Mouse (Mus musculus): ENCODE measurements at regions not wholly inside any gene's neighbourhood (a gene's known extent, or its start where the extent isn't known, plus 50 kb on each side); places are given as distances from the start of the nearest gene placed in this dataset.
"Not testable (repeated sequence)": the region's sequence is repeated elsewhere in the genome, so short reads cannot be mapped to it uniquely, and the experiment has no call there.

DNA sequence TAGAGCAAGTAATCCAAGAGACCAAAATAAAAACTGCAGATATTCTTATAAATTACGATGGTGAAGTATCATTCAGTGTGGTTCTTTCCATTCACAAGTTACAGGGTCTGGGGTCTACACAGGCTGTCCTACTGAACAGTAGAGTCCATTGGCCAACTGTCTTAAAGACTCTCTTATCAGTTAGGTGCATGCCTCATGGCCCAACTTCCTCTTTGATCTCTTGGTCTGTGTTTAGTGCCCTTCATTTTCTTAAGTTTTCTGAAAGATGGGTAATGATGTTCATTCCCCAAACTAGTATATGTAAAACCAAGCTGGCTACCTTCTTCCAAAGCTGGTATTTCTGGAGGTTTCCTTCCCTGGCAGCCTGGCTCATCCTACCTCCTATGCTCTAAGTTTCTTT lies 268.7 kb upstream of the Ift57 start:
- no peak for DNase-seq

- DNase-seq: no peak
Observed at GRCm38 (mm10) chr16:49431902-49432301, 267.1 kb upstream of the Ift57 start.

DNA sequence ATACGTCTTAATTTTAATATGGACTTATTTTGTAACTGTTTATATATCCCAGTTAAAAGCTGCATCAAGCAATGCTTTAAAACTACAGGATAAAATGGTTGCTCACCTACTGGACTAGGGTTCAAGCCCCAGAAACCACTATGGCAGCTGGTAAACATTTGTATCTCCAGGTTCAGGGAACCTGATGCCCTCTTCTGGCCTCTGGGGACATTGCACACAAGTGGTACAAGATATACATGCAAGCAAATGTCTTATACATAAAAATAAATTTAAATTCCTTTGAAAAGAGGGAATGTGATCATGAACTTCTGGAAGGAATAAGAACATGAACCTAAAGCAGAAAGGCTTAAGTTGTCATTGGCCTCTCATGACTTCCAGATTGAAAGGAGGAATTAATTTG lies 257.8 kb upstream of the Ift57 start:
- DNase-seq: peak; percentile 38

- not testable (repeated sequence) for DNase-seq
Observed at GRCm38 (mm10) chr16:49447356-49447755, 251.7 kb upstream of the Ift57 start.

DNA sequence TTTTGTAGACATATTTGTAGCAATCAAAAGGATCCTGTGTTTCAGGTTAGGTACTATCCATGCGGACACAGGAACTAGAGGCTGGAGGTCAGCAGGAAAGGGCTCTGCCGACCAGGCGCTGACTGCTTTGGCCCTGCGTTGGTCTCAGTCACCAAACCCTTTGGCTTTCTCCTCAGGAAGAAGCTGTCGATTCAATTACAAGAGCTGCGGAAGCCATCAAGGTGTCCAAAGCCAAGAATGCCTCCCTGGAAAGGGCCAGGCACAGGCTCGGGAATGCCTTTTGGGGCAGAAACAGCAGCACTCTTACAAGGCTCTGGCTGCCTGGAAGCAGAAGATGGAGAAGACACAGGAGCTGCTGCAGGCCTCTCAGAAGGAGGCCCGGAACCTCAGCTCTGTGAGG lies 205.2 kb upstream of the Ift57 start:
- no peak for DNase-seq

- no peak for DNase-seq
Observed at GRCm38 (mm10) chr16:49497521-49498010, 201.5 kb upstream of the Ift57 start.

DNA sequence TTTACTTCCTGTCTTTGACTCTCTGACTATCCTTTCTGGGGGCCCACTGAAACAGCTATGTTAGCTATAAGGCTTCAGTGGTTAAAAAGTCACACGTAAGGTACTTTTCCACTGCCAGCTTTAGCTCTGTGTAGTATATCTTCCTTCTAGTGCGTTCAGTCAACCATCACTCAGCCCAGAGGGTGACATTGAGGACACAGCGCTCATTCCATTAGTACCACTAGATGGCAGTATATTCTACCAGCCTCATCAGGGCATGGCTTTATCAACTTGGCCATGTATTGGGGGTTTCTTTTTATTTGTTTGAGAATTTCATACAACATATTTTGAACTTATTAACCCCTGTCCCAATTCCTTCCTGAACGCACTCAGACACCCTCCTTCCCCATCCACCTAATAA lies 198.2 kb upstream of the Ift57 start:
- peak; percentile 74 for DNase-seq

DNA sequence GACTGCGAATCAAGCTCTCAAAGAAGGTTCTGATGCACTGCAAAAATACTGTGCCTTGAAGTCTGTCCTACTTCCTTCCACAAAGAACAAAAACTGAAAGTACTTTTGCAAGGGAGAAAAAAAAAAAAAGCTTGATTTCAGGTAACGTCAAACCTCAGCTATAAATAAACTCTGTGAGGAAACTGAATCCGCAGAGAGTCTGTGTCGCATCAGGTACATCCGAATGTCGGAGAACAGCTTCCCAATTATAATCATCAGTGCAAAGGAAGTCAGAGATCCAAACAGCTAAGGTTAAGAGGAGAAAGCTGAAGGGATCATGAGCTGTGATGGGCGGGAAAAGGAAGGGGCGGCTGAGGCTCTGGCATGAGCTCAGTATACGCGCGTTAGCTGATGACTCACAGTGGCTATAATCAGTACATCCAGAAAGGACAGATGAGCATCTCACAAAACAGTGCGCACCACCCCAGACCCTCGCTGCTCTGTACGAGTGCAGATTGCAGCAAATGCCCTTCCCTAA lies 195.1 kb upstream of the Ift57 start:
- DNase-seq: peak; percentile 11

DNA sequence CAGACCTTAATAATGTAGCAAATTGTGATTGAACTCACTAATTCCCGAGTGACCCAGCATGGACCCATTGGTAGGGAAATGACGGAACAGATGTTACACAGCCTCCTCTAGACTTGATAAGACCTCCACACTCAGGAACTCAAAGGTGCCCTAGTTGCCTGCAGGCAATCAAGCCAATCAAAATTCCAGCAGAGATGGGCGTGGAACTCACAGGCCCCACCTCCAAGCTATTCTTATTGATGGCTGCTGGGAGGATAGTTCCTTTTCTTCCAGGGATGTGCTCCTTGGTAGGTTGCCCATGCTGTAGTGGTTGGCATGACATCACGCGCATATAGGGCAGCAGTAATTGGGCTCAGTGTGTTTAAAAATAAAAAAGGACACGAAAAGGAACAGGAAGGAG lies 194.4 kb upstream of the Ift57 start:
- DNase-seq: no peak

- DNase-seq: no peak
Observed at GRCm38 (mm10) chr16:49505271-49505670, 193.8 kb upstream of the Ift57 start.

GRCm38 (mm10) chr16:49518844-49519243 lies 180.2 kb upstream of the Ift57 start:
- DNase-seq: no peak

GRCm38 (mm10) chr16:49520411-49520810 lies 178.6 kb upstream of the Ift57 start:
- DNase-seq: no peak

- DNase-seq: no peak
Observed at GRCm38 (mm10) chr16:49521685-49522084, 177.3 kb upstream of the Ift57 start.

DNA sequence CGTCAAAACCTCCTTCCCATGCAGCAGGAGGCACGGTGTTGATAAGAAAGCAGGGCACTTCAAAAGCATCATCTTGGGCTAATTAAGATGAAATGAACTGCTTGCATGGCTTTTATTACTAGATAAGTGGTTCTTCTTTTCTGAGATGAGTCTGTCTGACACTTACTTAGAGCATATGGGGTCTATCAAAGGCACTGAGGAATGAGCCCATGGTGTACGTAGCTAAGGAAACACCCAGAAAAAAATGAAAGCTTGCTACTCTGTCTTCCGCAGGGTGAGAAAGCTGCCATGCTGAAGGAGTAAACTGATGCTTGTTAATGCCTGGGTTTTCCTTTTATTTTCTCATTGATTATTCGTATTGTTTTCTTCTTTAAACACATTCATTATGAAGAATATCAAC lies 176.5 kb upstream of the Ift57 start:
- DNase-seq: no peak

DNA sequence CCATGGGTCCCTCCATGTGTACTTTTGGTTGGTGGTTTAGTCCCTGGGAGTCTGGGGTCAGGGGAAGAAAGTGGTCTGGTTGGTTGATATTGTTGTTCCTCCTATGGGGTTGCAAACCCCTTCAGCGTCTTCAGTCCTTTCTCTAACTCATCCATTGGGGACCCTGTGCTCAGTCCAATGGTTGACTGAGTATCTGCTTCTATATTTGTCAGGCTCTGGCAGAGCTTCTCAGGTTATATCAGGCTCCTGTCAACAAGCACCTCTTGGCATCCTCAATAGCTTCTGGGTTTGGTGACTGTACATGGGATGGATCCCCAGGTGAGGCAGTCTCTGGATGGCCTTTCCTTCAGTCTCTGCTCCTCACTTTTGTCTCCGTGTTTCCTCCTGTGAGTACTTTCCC lies 170.4 kb upstream of the Ift57 start:
- DNase-seq: not testable (repeated sequence)

DNA sequence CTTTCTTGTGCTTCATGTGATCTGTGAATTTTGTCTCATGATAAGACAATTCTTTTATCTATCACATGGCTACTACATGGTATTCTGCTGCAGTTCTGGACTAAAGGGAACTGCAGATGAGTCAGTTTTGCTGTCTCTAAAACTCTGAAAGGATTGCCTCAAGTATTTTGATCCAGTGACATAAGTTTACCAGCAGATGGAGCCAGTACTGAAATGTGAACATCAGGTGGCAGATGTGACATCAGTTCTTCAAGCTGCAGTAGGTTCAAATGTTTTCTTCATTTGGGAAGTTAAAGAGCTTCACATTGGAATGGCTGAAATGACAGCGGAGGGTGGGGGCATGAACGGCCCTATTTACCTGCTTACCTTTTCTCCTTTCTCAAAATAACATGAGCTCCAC lies 170.0 kb upstream of the Ift57 start:
- DNase-seq: peak; percentile 46

DNA sequence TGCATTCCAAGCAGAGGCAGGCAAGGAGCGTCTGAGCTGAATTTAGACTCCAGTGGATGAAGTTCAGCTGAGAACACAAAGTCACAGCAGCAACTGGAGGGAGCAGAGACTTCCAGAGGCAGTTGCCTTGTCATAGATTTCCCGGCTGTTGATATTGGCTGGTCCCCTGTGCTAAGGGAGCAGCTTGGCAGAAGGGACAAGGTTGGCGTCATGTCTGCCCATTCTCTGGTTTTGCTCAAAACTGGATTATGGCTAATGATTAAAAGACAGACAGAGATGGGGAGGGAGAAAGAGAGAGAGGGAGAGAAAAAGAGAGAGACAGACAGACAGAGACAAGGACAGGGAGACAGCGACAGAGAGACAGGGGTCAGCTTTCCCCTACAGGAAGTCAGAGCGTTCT lies 169.0 kb upstream of the Ift57 start:
- no peak for DNase-seq

- DNase-seq: no peak
Observed at GRCm38 (mm10) chr16:49532071-49532686, 166.9 kb upstream of the Ift57 start.

DNA sequence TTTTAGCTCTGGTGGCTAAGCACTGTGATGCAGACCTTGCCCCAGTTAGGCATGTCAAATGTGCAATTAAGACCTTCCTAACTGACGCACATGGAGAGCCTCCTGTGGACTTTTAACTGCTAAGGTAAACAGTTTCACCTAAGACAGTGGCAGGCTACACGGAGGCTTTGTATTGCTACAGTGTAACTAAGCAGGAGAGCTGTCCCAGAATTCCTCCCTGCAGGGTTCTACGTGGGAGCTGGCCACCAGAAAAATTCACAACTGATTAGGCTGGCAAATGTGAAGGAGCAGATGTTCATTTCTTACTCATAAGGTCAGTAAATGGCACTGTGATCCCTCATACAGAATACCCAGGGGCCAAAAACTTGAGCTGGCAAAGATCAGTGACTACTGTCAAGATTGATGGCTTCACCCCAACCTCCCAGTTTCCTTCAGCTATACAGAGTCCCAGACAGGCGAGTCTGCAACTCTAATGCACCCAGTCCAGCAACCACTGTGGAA lies 165.5 kb upstream of the Ift57 start:
- DNase-seq: peak; percentile 32

GRCm38 (mm10) chr16:49550231-49550630 lies 148.8 kb upstream of the Ift57 start:
- DNase-seq: no peak

DNA sequence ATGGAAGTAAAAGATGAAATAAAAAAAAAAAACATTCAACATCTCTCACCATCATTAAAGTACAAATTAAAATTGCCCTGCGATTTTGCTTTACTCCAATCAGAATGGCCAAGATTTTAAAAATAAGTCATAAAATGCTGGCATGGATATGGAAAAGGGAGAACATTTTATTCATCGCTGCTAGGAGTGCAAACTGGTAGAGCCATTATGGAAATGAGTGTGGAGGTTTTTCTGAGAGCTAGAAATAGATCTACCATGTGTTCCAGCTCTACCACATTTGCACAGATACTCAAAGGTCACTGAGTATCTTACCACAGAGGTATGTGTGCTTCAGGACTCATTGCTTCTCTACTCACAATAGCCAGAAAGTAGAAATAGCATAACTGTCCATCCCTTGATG lies 129.0 kb upstream of the Ift57 start:
- no peak for DNase-seq

GRCm38 (mm10) chr16:49572485-49573170 lies 126.4 kb upstream of the Ift57 start:
- DNase-seq: peak; percentile 81

DNA sequence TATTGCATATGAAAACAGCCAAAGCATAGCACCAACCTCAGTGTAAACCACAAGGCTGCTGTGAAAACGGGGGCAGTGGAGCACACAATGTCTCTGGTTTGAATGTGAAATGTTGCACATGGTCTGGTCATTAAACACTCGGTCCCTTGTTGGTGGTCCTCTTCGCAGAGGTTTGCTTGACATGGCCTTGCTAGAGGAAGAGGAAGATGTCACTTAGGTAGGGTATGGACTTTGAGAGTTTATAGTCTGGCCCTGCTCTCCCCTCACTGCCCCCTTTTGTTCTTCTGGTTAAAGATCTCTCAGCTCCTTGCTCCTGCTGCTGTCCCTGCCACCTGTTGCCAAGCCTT lies 125.9 kb upstream of the Ift57 start:
- DNase-seq: no peak

- DNase-seq: no peak
Observed at GRCm38 (mm10) chr16:49578976-49579375, 120.1 kb upstream of the Ift57 start.

Measured in retina, postnatal 1 day (tissue).